Comparison of ENCODE assay signal across 8 mouse cellular contexts in genomic region chr5:134650926-134651325, GRCm38 (mm10). TPM values are rescaled to one million over a fixed set of nuclear protein-coding genes. Genes with fewer than 3 reads are reported as not detected.
DNase-seq lines count a peak whose midpoint lies in the region; ATAC-seq and TF ChIP-seq lines count a peak whose summit lies in the region.

No protein-coding gene starts in this region.

- H3K27ac ChIP-seq in forebrain, embryonic 11.5 days (ENCODE audit: low read depth, low read length) = no peak overlapping the region
- H3K27ac ChIP-seq in forebrain, embryonic 13.5 days = no peak overlapping the region
- no peak overlapping the region for H3K27ac ChIP-seq in kidney, postnatal 0 days

- H3K9me3 ChIP-seq in forebrain, embryonic 11.5 days (ENCODE audit: control insufficient read depth, low read length) = no peaks in the 10 kb centered on the region
- 0 out of 2 replicates have a peak, but pooled peaks cover 6% of the 10 kb centered on the region for H3K9me3 ChIP-seq in forebrain, embryonic 13.5 days (replicated peaks)
- no peaks in the 10 kb centered on the region for H3K9me3 ChIP-seq in kidney, postnatal 0 days (replicated peaks; ENCODE audit: low read length)

- no peaks in the 10 kb centered on the region for H3K36me3 ChIP-seq in forebrain, embryonic 11.5 days (ENCODE audit: control insufficient read depth, insufficient read depth, low read length)
- no peaks in the 10 kb centered on the region for H3K36me3 ChIP-seq in forebrain, embryonic 13.5 days (ENCODE audit: poor library complexity, severe bottlenecking)
- no peaks in the 10 kb centered on the region for H3K36me3 ChIP-seq in kidney, postnatal 0 days (ENCODE audit: insufficient read depth, low read length)

- no peak overlapping the region for H3K4me3 ChIP-seq in forebrain, embryonic 11.5 days (ENCODE audit: low read depth, low read length)
- H3K4me3 ChIP-seq in forebrain, embryonic 13.5 days = no peak overlapping the region
- no peak overlapping the region for H3K4me3 ChIP-seq in kidney, postnatal 0 days (replicated peaks; ENCODE audit: low read depth, low read length)

- no peak overlapping the region for H3K4me2 ChIP-seq in forebrain, embryonic 11.5 days (ENCODE audit: low read depth, low read length, severe bottlenecking)
- H3K4me2 ChIP-seq in forebrain, embryonic 13.5 days = no peak overlapping the region
- no peak overlapping the region for H3K4me2 ChIP-seq in kidney, postnatal 0 days (ENCODE audit: low read length)

- no peaks in the 10 kb centered on the region for H3K4me1 ChIP-seq in forebrain, embryonic 11.5 days (replicated peaks; ENCODE audit: control insufficient read depth, insufficient read depth, low read length)
- peaks cover 8% of the 10 kb centered on the region for H3K4me1 ChIP-seq in forebrain, embryonic 13.5 days
- no peaks in the 10 kb centered on the region for H3K4me1 ChIP-seq in kidney, postnatal 0 days (replicated peaks; ENCODE audit: insufficient read depth, low read length)

- DNase-seq in forebrain, embryonic 11.5 days (ENCODE audit: low spot score) = peak; percentile 73
- DNase-seq in monocyte, adult 2 months (ENCODE audit: low read depth in 1 of 2, low spot score in 2 of 2) = peak; percentile 14 to 53
- peak; percentile 30 for DNase-seq in brain, adult 2 months (ENCODE audit: low read depth, low spot score)
- DNase-seq in kidney, postnatal 0 days (ENCODE audit: low spot score) = peak; percentile 43
- peak; percentile 54 to 66 for DNase-seq in natural killer cell, adult 2 months (ENCODE audit: low spot score in 2 of 2)

- peak; percentile 65 for TF ChIP-seq CTCF in kidney, postnatal 0 days (IDR thresholded peaks at IDR 0.05; ENCODE audit: low read depth)

- WGBS in forebrain, embryonic 11.5 days = 40% methylated on average over 4 of the region's 5 CpGs
- WGBS in forebrain, embryonic 13.5 days = 61% methylated on average over 5 of the region's 5 CpGs
- 59% methylated on average over 4 of the region's 5 CpGs for WGBS in kidney, postnatal 0 days

- no peaks in the 10 kb centered on the region for H3K27me3 ChIP-seq in forebrain, embryonic 11.5 days (ENCODE audit: control insufficient read depth, insufficient read depth, low read length)
- H3K27me3 ChIP-seq in forebrain, embryonic 13.5 days = no peaks in the 10 kb centered on the region
- no peaks in the 10 kb centered on the region for H3K27me3 ChIP-seq in kidney, postnatal 0 days (ENCODE audit: insufficient read depth, low read length)

- ATAC-seq in forebrain, embryonic 11.5 days (replicated peaks; ENCODE audit: low FRiP score) = no peak
- no peak for ATAC-seq in forebrain, embryonic 13.5 days
- no peak for ATAC-seq in monocyte, adult 5-6 weeks (replicated peaks; ENCODE audit: insufficient number of reproducible peaks, low FRiP score, low TSS enrichment, poor library complexity, severe bottlenecking)
- ATAC-seq in kidney, postnatal 0 days (replicated peaks; ENCODE audit: low FRiP score, low read depth) = no peak
- ATAC-seq in frontal cortex, adult (ENCODE audit: low TSS enrichment) = no peak

- no peak overlapping the region for H3K9ac ChIP-seq in forebrain, embryonic 11.5 days (ENCODE audit: low read length)
- H3K9ac ChIP-seq in forebrain, embryonic 13.5 days = no peak overlapping the region
- no peak overlapping the region for H3K9ac ChIP-seq in kidney, postnatal 0 days (ENCODE audit: low read depth, low read length)

RNA-seq across cellular contexts. Expression of gene Eif4h, which starts 11.6 kb away (rescaled TPM):
- polyA plus RNA-seq in forebrain, embryonic 11.5 days (2014; fragmentation: Nextera tagmentation; extraction: Ambion mirVana) = 493 and 540 TPM in 2 replicates
- 402 and 441 TPM in 2 replicates for polyA plus RNA-seq in forebrain, embryonic 13.5 days (2015; fragmentation: Nextera tagmentation; extraction: Ambion mirVana)
- 260 to 269 TPM (median 265 TPM) in 3 replicates for total RNA-seq in monocyte, adult 5-6 weeks (2017)
- polyA plus RNA-seq in kidney, postnatal 0 days (2015; fragmentation: Nextera tagmentation; extraction: Ambion mirVana) = 327 and 365 TPM in 2 replicates

RNA-seq across cellular contexts. Expression of gene Lat2, which starts 36.1 kb away (rescaled TPM):
- 2.2 and 3.8 TPM in 2 replicates for polyA plus RNA-seq in forebrain, embryonic 11.5 days (2014; fragmentation: Nextera tagmentation; extraction: Ambion mirVana)
- 3.4 and 5.3 TPM in 2 replicates for polyA plus RNA-seq in forebrain, embryonic 13.5 days (2015; fragmentation: Nextera tagmentation; extraction: Ambion mirVana)
- 191 to 217 TPM (median 196 TPM) in 3 replicates for total RNA-seq in monocyte, adult 5-6 weeks (2017)
- polyA plus RNA-seq in kidney, postnatal 0 days (2015; fragmentation: Nextera tagmentation; extraction: Ambion mirVana) = 0.45 and 0.93 TPM in 2 replicates

RNA-seq across cellular contexts. Expression of gene Limk1, which starts 37.5 kb away (rescaled TPM):
- 11.2 and 11.8 TPM in 2 replicates for polyA plus RNA-seq in forebrain, embryonic 11.5 days (2014; fragmentation: Nextera tagmentation; extraction: Ambion mirVana)
- polyA plus RNA-seq in forebrain, embryonic 13.5 days (2015; fragmentation: Nextera tagmentation; extraction: Ambion mirVana) = 13.8 and 14.1 TPM in 2 replicates
- total RNA-seq in monocyte, adult 5-6 weeks (2017) = 5.1 to 31.9 TPM (median 6.9 TPM) in 3 replicates
- 3.4 and 3.6 TPM in 2 replicates for polyA plus RNA-seq in kidney, postnatal 0 days (2015; fragmentation: Nextera tagmentation; extraction: Ambion mirVana)
